Mouse (Mus musculus) embryo, embryonic 10.5 days (tissue): ENCODE measurements at regions not wholly inside any gene's neighbourhood (a gene's known extent, or its start where the extent isn't known, plus 50 kb on each side); places are given as distances from the start of the nearest gene placed in this dataset.

ENCODE experiments used
- DNase-seq: peaks from one replicate; pipeline ENCODE4 v3.0.0-alpha.2; 2015; ENCODE audit warnings: low spot score

DNA sequence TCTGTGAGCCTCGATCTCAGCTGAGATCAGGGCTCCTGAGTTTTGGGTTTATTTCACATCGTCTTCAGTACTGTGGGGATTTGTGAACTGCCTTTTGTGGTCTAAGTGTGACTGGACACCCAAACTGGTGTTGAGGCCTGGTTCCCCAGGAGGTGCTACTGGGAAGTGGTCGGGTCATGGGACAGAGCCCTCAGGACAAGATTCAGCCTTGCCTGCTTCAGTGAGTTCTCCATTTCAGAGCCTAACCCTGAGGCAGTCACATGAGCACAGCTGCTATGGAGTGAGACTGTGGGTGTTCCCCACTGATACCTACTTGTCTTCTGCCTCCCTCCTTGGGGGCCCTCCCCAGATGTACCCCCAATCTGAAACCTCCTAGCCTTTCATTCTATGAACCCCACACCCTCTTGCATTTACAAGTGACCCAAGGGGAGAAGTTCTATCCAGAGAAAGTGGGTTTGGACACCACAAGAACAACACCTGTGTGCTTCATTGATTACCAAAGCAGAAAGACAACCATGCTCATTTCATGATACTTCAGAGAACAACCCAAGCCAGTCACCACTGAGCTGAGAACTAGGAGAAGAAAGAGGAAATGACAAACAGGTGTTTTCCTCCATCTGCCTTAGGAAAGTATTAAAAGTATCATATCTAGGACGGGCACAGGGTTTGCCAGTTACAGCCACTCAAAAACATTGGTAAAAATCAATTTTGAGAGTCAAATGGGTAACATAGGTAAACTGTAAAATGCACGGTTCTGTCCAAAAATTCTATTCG is 255.8 kb downstream of the Tle3 start:
- no peak for DNase-seq

DNA sequence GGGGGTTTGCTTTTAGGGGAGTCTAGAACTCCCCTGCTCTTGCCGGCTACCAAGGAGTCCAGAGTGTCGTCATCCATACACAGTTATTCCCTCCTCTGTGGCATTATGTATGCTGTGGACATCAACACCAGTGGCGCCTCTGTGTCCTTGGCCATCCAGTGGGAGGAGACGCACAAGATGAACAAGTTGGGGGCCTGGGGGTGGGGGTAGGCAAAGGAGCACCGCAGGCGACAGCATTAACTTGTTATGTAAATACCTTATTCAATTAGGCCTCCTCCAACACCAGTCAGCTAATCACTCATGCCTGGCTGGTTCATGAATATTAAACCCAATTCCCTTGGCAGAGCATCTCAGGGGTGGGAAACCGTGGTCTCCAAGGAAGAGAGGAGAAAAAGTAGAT is 250.8 kb downstream of the Tle3 start:
- peak; percentile 51 for DNase-seq

DNA sequence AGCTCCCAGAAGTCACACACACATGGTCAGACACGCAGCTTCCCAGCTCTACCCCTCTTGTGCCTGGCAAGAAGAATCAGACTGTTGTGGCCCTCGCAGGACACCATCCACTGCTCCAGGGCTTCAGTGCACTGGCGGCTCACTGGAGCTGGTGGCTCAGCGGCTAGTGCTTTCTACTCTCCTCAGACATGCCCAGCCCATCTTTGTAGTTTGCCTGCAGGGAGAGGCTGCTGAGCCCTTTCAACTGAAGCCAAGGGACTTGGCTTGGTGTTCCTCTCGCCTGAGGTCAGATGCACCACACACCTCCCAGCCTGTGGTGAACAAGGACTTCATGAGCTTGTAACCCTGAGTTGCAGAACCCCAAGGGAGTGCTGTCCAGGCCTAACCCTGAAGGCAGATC is 249.8 kb downstream of the Tle3 start:
- DNase-seq: no peak

DNA sequence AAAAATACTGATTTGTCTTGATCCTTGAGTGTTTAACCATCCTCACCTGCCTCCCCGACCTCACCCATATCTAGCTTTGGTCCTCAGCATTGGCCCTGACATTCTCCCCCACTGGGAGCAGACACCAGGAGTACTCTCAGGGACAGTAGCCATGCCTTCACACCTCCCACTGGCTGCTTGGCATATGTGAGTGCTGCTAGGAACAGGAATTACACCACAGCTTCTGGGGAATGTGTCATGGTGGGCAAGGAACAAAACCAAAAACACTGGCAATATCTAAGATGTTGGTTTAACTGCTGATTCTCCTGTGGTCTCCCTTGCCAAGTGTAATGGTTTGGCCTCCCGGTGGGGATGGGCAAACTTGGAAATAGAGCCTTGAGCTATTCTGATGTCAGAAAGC is 248.6 kb downstream of the Tle3 start:
- DNase-seq: no peak

DNA sequence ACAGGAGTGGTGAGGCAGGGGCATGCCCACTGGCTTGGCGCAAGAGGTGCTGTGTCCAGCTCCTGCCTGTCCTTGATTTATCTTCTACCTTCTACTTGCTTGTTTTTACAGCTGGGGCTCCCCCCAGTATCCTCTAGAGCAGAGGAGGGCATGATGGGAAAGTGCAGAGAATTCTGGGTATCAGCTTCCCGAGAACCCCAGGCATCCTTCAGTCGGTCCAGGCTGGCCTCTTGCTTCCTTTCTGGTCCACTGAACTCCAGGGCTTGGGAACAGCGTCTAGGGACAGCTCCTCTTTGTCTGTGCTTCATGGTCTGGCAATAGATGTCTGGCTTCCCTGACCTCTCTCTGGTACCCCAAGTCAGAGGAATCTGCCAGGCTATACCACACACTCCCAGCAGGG is 247.9 kb downstream of the Tle3 start:
- peak; percentile 55 for DNase-seq

DNA sequence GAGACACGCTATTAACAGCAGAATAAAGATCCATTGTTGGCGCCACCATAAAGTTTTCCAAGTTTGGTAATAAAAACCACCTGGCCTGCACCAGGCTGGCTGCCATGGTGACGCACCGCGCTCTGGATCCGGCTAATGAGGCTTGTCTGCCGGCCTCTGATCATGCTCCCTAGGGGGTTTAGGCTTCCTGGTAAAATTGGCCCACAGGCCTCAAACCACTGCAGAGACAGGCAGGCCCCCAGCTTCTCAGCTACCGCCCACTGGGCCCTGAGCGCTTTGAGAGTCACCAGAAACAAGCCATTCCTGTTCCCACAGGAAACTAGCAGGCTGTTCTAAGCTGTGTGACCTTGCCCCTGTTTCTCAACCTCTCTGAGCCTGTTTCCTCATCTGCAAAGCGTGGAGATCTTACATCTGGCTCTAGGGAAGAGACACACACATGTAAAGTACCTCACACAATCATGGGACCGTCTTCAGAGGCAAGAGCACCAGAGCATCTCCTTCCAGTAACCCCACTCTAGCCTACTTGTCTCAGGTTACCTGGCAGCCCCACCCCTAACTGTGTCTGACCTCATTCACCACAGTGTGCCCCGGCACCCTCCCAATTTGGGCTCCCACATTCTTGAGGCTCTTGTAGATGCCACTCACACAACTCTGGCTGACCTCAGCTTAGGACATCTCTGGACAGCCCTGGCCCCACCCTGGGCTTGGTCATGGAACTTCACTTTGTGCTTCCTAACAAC is 246.5 kb downstream of the Tle3 start:
- DNase-seq: peak; percentile 90

DNA sequence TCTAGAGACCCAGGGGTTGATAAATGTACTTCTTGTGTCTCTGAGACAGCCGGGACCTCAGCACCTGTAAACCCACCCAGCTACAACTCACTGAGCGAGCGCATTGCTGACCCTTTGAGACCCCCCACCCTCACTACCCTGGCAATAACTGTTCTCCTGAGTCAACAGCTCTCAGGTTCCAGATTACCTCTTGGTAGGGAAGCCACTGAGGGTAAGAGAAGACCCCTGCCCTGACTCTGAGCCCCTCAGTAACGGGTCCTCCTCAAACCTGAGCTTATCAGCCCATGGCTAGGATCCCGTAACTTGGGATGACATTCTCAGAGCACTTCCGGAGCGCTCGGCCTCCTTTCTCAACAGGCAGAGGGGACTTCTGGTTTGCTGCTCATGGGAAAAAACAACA is 245.8 kb downstream of the Tle3 start:
- peak; percentile 35 for DNase-seq

DNA sequence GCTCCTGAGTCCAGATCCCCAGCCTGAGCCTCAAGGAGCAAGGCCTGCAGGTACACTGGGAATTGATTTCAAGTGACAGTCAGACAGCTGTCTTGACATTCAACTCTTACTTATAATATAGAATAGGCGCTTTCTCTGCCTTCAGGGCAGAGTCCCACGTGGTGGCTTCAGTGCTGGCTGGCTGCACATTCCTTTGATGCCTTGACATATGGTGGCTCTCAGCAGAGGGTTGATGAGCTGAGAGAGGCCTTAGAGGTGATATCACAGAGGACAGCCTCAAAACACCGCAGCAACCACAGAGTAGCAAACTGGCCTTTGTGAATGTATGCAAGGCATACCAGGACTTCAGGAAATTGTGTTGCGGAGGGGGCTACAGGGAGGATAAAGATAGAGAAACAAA is 243.4 kb downstream of the Tle3 start:
- DNase-seq: no peak

DNA sequence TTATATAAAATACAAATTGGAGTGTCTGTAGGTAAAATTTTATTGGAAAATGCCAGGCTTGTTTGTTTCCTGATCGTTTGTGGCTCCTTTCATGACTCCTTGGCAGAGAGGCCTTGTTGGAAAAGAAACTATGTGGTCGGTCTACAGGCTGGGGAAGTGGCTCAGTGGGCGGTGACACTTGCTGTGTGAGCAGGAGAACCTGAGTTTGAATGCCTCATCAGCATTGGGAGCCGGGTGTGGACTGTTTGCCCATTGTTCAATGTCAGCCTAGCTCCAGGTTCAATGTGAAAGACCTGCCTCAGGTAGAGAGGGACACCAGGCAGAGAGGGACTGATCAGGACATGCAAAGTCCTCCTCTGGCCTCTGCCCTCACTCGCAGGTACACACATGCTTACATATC is 235.4 kb downstream of the Tle3 start:
- no peak for DNase-seq

DNA sequence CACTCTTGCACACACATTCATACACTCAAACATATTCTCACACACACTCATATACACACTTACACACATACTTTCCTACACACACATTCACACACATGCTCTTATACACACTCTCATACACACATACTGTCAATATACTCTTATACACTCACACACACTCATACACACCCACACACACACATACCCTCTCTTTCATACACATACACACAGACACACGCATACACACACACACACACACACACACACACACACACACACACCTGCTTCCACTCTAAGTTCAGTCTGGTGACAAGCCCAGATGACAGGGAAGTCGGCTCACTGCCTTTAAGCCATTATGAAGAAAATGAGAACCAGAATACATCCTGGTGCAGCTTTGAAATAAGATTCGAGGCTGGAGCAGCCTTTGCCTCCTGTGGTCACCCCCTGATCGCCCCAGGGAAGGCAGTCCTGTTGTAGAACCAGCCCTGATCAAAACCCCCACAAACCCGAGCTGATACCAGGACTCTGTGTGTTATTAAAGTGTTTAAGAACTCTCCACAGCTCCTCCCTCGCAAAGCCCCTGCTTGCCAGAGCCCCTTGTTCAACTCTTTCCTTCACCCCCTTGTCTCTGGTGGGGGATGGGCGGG is 230.3 kb downstream of the Tle3 start:
- peak; percentile 54 for DNase-seq

DNA sequence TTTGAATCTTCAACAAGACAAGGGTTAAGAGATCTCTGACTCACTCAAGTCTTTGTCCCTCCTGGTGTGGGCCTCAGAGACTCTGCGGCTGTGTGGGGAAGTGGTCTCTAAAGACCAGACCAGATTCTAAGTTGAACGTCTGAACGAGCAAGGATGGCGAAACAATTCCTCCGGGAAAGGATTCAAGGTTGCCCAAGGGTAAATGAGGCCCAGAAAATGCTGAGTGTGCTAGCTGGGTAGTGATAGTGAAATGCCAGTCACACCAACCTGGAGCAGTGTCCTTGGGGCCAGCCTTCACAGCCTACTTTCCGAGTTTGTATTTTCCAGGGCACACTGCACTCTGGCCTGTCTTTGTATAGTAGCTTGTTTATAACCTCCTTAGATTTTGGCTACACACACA is 229.7 kb downstream of the Tle3 start:
- no peak for DNase-seq

DNA sequence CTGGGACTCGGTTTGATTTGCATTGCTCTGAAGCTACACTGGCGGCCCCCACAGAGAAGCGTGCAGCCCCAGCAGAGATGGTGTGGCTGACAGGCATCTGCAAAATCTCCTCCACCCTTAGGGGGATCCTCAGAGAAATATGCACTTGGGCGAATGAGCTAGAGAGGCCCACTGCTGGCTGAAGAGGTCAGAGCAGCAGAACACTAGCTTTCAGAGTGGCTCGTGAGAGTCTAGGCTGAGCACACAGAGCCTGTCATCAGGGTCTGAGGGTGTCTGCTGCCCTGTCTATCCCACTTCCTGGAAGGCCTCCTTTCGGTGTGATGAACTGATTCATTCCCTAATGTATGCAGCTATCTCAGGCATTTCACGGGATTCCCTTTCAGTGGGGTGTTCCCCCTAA is 225.1 kb downstream of the Tle3 start:
- DNase-seq: no peak

DNA sequence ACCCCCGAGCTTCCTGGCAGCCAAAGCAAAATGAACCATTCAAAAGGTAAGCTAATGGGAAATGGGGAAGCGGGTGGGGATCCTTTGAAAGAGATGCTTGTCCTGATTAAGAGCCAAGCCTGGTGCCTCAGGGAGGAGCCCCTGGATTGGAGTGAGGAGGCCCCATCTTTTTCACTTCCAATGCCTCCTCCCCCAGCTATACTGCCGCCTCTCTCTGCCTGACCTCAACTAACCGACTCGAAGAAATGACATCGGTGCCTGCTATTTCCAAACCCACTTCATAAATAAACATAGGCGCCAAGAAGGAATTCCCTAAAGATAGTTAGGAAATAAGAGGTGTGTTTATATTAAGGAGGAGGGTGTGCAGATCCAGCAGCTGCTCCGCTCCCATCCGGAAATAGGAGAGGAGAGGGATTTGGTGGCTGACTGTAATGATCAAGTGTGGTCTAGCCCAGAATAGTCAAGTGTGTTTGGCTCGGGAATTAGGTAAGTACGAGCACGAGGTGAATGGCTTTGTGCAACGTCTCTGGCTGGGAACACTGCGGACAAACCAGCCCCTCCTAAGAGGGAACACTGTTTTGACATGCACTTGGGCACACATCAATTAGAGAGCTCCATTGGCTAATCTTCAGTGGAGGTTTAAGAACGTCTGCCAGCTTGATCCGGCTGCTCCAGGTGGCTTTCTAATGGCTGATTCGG is 224.4 kb downstream of the Tle3 start:
- DNase-seq: no peak

DNA sequence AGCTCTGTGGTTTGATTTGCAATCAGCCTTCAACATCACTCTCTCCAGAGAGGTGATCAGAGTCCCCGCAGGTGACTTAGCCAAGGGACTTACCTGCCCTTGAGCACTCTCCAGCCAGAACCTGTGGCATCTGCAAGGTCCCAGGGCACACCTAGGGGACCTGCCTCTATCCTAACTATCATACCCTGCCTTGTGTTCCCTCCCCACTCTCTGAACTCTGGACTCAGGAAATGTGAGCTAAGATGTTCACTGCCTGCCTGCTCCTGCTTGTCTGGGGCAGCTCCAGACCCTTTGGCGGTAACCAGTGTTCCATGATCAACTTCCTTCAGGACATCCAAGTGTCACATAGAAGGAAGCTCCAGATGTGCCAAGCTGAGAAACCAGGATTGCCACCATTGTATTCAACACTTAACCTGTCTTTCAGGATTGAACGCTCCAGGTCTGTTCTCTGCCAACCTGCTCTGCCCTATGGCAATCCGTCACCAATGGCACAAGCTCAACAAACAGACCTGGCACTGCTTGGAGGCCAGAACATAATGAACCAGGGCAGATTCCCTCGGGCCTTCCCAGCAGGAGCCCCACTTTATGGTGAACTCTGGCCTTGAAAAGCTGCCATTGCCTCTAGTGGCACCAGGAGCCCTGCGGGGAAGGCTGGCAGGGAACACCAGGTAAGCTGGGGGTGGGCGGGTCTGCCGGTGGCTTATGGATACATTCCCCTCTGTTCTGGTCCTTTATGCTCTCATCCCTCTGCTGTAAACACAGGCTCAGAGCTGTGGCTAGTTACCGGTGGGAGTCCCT is 223.2 kb downstream of the Tle3 start:
- no peak for DNase-seq

DNA sequence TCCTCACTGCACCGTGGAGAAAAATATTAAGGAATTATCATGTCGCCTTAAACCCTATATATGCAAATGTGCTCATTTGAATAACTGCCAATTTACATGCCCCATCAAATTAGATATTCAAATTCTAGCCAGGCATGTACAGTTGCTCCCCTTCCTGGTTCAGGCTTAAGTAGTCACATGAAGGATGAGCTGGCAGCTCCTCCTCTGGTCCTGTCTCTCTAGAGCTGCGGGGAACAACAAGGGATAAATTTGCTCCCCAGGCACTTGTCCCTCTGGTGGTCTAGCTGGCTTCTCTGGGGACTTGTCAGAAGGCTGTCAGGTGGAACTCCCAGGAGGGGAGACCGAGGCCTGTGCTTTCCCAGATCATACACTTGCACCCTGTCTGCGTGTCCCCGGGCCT is 221.8 kb downstream of the Tle3 start:
- no peak for DNase-seq

DNA sequence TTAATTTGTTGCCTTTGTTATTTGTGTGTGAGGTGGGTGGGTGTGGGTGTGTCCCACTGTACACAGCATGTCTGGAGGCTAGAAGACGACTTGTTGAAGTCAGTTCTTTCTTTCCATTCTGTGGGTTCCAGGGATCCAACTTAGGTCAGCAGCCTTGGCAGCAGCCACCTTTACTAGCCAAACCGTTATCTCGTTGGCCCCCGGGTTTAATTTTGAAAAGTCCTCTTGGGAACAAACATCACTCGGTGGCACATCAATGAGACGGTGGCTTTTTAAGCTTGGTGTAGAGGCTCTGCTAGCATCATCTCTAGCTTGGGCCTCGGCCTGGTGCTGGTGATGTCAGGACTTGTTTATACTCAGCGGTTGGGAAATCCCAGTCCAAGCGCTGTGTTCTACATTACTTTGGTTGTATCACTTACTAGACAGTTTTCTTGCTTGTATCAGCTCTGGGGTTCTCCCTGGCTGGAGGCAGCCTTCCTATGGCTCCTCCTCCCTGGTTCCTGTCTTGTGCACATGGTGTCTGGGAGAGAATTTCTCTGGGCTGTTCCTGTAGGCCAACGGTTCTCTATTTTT is 217.6 kb downstream of the Tle3 start:
- no peak for DNase-seq

DNA sequence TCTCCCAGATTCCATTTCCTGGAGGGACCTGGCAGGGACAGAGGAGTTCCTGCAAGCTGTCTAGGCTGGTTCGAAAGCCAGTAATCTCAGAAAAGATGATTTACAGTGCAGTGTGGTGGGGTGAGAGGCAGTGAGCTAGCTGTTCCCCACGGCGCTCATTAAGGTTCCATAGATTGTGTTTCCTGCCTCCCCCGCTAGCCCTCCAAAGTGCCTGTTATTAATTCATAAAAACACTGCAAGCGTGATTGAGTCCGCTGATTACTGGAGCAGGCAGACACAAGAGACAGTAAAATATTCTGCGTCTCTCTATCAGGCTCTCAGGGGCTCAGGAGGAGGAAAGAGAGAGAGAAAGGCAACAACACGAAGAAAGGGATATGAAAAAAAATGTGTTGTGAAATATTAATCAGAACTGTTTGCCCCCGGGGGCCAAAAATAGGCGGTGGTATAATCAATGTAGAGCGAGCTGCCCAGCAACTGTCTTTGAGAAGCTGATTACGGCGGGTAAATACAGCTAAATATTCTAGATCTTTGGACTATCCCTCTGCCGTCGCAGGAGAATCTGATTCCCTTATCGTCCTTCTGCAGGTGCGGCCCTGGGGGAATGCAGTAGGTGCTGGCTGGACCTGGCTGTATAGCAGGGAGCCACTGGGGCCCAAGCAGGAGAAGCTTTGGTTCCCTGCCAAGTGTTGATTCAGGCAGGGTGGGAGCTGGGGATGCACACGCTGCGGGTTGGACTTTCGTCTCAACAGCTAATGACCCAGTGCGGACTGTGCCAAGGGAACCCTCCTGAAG is 211.3 kb downstream of the Tle3 start:
- no peak for DNase-seq

DNA sequence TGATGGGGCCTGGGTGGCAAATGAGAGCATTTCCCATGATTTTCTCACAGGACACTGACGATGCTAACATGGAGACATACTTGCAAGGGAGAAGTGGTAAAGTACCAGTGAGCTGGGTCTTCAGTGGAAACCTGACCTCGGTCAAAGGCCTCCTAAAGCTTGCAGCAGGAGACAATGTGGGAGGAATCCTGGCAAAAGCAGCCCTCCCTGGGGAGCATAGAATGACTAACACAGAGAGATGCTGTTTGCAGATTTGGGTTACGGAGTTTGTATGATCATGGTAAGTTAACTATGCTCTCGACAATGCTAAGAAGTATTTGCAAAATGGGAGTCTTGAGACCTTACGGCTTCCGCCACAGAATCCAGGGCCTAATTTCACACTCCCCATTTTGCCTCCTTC is 208.9 kb downstream of the Tle3 start:
- no peak for DNase-seq

DNA sequence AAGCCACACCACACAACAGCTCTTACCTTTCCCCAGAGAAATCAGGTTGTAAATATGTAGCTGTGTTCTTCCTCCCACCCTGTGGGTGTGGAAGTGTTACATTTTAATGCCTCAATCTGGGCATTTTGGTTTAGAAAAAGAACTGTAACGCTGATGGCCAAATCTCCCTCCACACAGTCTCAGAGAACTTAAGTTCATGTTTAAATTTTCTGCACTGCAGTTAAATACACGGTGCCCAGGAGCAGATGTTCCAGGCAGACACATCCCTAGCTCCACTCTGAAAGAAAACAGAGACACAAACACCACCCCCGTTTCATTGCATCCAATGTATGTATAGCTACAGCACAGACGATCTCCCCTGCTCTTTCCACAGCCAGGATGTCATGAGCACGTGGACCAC is 206.1 kb downstream of the Tle3 start:
- no peak for DNase-seq

DNA sequence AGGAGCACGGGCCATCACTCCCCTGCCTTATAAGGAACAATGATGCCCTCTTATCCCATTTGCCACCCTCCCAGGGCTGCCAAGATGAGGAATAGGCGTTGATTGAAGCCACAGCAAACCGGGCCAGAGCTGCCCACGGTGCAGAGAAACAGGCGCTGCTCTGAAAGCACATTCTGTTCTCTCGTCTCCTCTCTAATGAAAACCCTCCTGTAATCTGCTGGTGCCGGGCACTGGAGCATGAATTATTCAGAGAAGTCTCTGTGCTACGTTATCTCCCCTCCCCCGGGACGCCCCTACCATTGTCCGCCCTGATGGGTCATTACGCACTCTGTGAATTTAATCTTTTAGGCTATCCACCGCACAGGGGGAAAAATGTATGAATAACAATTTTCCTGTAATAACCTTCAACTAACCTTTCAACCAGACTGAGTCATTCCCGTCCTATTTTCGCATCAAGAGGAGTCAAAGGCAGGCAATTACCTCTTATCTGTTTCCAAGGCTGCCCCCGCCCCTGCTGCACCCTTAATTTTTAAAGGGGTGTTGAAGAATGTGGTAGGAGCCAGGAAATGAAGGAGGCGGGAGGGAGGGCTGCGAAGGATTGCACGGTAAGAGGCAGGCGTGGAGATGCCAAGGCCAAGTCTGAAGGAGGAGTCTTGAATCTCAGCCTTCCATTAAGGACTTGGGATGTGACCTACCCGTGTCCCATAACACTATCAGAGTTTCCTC is 201.6 kb downstream of the Tle3 start:
- peak; percentile 52 for DNase-seq
